Mouse (Mus musculus) MEL (cell line): ENCODE results near the gene Xylt2.

Experiments used
- CTCF ChIP-seq, 3 experiments: IDR thresholded peaks in 2 of 3; conservative IDR thresholded peaks in 1 of 3; 2 replicates each; pipeline ENCODE4 v1.5.1; 2011 to 2012; ENCODE audit warnings: low read length in 3 of 3, low read depth in 2 of 3, mild to moderate bottlenecking in 2 of 3, improper control_type of control experiment in 1 of 3, inconsistent platforms in 1 of 3, mixed read lengths in 1 of 3, moderate library complexity in 1 of 3; ENCODE audit not compliant: control insufficient read depth in 1 of 3, insufficient read depth in 1 of 3, poor library complexity in 1 of 3, severe bottlenecking in 1 of 3
- E2F4 ChIP-seq: IDR thresholded peaks from 2 replicates; pipeline ENCODE4 v1.6.1; 2011; ENCODE audit warnings: low read depth, low read length, improper control_type of control experiment, borderline replicate concordance
- POLR2A ChIP-seq, 2 experiments: IDR thresholded peaks; 2 replicates each; pipeline ENCODE4 v1.6.1; 2011 to 2012; ENCODE audit warnings: low read length in 2 of 2, mild to moderate bottlenecking in 2 of 2, control low read depth in 1 of 2, improper control_type of control experiment in 1 of 2, low read depth in 1 of 2, moderate library complexity in 1 of 2; ENCODE audit not compliant: control insufficient read depth in 1 of 2, insufficient read depth in 1 of 2, poor library complexity in 1 of 2
- TCF12 ChIP-seq: IDR thresholded peaks from 2 replicates; pipeline ENCODE4 v1.6.1; 2014; ENCODE audit warnings: low read depth, mild to moderate bottlenecking, inconsistent platforms, low read length, improper control_type of control experiment, moderate library complexity
- UBTF ChIP-seq: IDR thresholded peaks from 2 replicates; pipeline ENCODE4 v1.6.1; 2012; ENCODE audit warnings: low read depth, mild to moderate bottlenecking, inconsistent platforms, low read length, improper control_type of control experiment, moderate library complexity, borderline replicate concordance; ENCODE audit not compliant: insufficient read depth
- ZMIZ1 ChIP-seq: IDR thresholded peaks from 2 replicates; pipeline ENCODE4 v1.6.1; 2012; ENCODE audit warnings: low read depth, mild to moderate bottlenecking, inconsistent platforms, low read length, improper control_type of control experiment, moderate library complexity

DNA sequence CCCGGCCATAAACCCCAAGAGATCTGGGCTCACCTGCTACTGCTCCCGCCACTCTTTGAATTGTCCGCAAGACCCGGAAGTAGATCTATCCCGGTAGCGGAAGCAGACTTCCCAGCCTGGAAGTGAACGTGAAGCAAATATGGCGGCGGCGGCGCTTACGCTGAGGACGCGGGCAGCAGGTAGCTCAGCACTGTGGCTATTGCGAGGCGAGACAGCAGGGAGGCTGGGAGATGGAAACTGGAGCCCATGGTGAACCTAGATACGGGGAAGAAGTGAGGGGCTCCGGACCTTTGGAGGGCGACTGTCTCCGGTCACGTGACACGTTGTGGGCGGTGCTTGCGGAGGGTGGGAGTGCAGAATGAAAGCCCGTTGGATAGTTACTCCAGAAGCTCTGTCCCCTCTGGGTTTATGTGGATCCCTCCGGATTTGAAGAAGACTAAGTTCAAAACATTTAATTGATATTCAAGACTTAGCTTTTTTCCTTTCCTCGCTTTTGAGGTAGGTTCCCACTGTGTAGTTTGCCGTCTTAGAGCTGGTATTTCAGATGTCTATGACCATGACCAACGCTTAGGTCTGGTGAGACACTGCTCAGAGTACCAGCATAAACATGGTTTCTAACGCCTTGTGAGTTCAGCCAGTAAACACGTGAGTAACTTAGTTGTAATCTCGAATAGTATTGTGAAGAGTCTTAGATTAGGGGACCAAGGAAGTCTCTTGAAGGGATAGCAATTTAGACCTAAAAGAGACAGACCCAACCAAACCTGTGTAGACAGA lies 23.5 kb downstream of the Xylt2 start, which contains the start of the genes Mrpl27 and Eme1:
- TF ChIP-seq ZMIZ1 (no peak), CTCF (IDR thresholded peaks at IDR 0.05 in 2 of 3, conservative IDR thresholded peaks at IDR 0.05 in 1 of 3; ENCODE audit: control insufficient read depth in 1 of 3, insufficient read depth in 1 of 3, low read depth in 2 of 3, low read length in 3 of 3, poor library complexity in 1 of 3, severe bottlenecking in 1 of 3) (no peak), UBTF (no peak), POLR2A (IDR thresholded peaks at IDR 0.05; ENCODE audit: control insufficient read depth in 1 of 2, insufficient read depth in 1 of 2, low read depth in 1 of 2, low read length in 2 of 2, poor library complexity in 1 of 2) (peak; percentile 91 to 95), E2F4 (peak; percentile 82; the same call in 1 of the 2 replicates), TCF12 (peak; percentile 67; the same call in 1 of the 2 replicates)
